Mouse (Mus musculus): ENCODE results near the gene Dync2h1.

GRCm38 (mm10) chr9:7184897-7185291 lies 648 bp upstream of the Dync2h1 start:
- TF ChIP-seq POLR2A (IDR thresholded peaks at IDR 0.05; ENCODE audit: low read depth, low read length): no peak
- TF ChIP-seq CTCF (conservative IDR thresholded peaks at IDR 0.05; ENCODE audit: insufficient read depth, insufficient read length, low read depth, low read length): no peak
